Mouse (Mus musculus) MEL (cell line): ENCODE results near the gene Fam131c. TPM values are rescaled to one million over a fixed set of nuclear protein-coding genes. Genes with fewer than 3 reads are reported as not detected.
A peak's percentile ranks its signal among the peaks of the same experiment; 100 is the strongest.

Experiments used
- DNase-seq: peaks from one replicate; pipeline ENCODE4 v3.0.0; 2011; ENCODE audit warnings: low read depth, low spot score
- H3K27ac ChIP-seq: 2 replicates; pipeline ENCODE4 v1.5.1; 2012; ENCODE audit warnings: low read depth, mild to moderate bottlenecking, control low read depth, low read length, moderate library complexity; ENCODE audit not compliant: control insufficient read depth
- H3K27me3 ChIP-seq, 2 experiments: fragments of 150-350 bp in 1 of 2; sonication (generic) in 1 of 2; 2 replicates each; pipeline ENCODE4 v1.6.1; 2012; ENCODE audit warnings: low read length in 2 of 2, mild to moderate bottlenecking in 2 of 2, improper control_type of control experiment in 1 of 2, moderate library complexity in 1 of 2; ENCODE audit not compliant: insufficient read depth in 2 of 2, control insufficient read depth in 1 of 2
- H3K36me3 ChIP-seq, 2 experiments: 2 replicates each; pipeline ENCODE4 v1.6.1; 2012 to 2014; ENCODE audit warnings: low read length in 2 of 2, improper control_type of control experiment in 1 of 2, inconsistent platforms in 1 of 2, mild to moderate bottlenecking in 1 of 2; ENCODE audit not compliant: insufficient read depth in 2 of 2, control insufficient read depth in 1 of 2
- H3K4me1 ChIP-seq, 2 experiments: fragments of 150-350 bp in 1 of 2; sonication (generic) in 1 of 2; 2 replicates each; pipeline ENCODE4 v1.6.1; 2012; ENCODE audit warnings: low read length in 2 of 2, improper control_type of control experiment in 1 of 2, mild to moderate bottlenecking in 1 of 2; ENCODE audit not compliant: insufficient read depth in 2 of 2, control insufficient read depth in 1 of 2
- H3K4me3 ChIP-seq, 2 experiments: fragments of 150-350 bp in 1 of 2; sonication (generic) in 1 of 2; 2 replicates each; pipeline ENCODE4 v1.5.1; 2012; ENCODE audit warnings: low read depth in 2 of 2, low read length in 2 of 2, mild to moderate bottlenecking in 2 of 2, moderate library complexity in 2 of 2, control low read depth in 1 of 2, improper control_type of control experiment in 1 of 2; ENCODE audit not compliant: control insufficient read depth in 1 of 2, insufficient read depth in 1 of 2
- H3K79me2 ChIP-seq: 2 replicates; pipeline ENCODE4 v1.6.1; 2012; ENCODE audit warnings: mild to moderate bottlenecking, low read length, moderate library complexity; ENCODE audit not compliant: control insufficient read depth, poor library complexity, insufficient read depth
- H3K9ac ChIP-seq: 2 replicates; pipeline ENCODE4 v1.6.1; 2012; ENCODE audit warnings: low read depth, mild to moderate bottlenecking, control low read depth, low read length, moderate library complexity; ENCODE audit not compliant: control insufficient read depth, poor library complexity, severe bottlenecking
- H3K9me3 ChIP-seq: fragments of 150-350 bp; sonication (generic); replicated peaks from 2 replicates; pipeline ENCODE4 v1.6.1; 2012; ENCODE audit warnings: mild to moderate bottlenecking, low read length, improper control_type of control experiment, moderate library complexity; ENCODE audit not compliant: insufficient read depth
- CHD1 ChIP-seq: IDR thresholded peaks from 2 replicates; pipeline ENCODE4 v1.6.1; 2012; ENCODE audit warnings: low read depth, mild to moderate bottlenecking, inconsistent platforms, low read length, improper control_type of control experiment
- CTCF ChIP-seq, 3 experiments: IDR thresholded peaks in 2 of 3; conservative IDR thresholded peaks in 1 of 3; 2 replicates each; pipeline ENCODE4 v1.5.1; 2011 to 2012; ENCODE audit warnings: low read length in 3 of 3, low read depth in 2 of 3, mild to moderate bottlenecking in 2 of 3, improper control_type of control experiment in 1 of 3, inconsistent platforms in 1 of 3, mixed read lengths in 1 of 3, moderate library complexity in 1 of 3; ENCODE audit not compliant: control insufficient read depth in 1 of 3, insufficient read depth in 1 of 3, poor library complexity in 1 of 3, severe bottlenecking in 1 of 3
- ETS1 ChIP-seq: IDR thresholded peaks from 2 replicates; pipeline ENCODE4 v1.6.1; 2012; ENCODE audit warnings: low read depth, mild to moderate bottlenecking, inconsistent platforms, low read length, improper control_type of control experiment, moderate library complexity
- JUND ChIP-seq: IDR thresholded peaks from 2 replicates; pipeline ENCODE4 v1.6.1; 2011; ENCODE audit warnings: low read depth, mild to moderate bottlenecking, improper control_type of control experiment, low read length
- MAX ChIP-seq: IDR thresholded peaks from 2 replicates; pipeline ENCODE4 v1.6.1; 2011; ENCODE audit warnings: low read length, improper control_type of control experiment
- MAZ ChIP-seq: IDR thresholded peaks from 2 replicates; pipeline ENCODE4 v1.6.1; 2012; ENCODE audit warnings: low read depth, mild to moderate bottlenecking, inconsistent platforms, low read length, improper control_type of control experiment
- MYC ChIP-seq: IDR thresholded peaks from 2 replicates; pipeline ENCODE4 v1.6.1; 2011; ENCODE audit warnings: low read depth, mild to moderate bottlenecking, low read length, improper control_type of control experiment, moderate library complexity
- POLR2AphosphoS5 ChIP-seq: IDR thresholded peaks from 2 replicates; pipeline ENCODE4 v1.6.1; 2012; ENCODE audit warnings: low read depth, borderline replicate concordance, mild to moderate bottlenecking, inconsistent platforms, low read length, moderate library complexity, mixed read lengths
- RAD21 ChIP-seq: IDR thresholded peaks from 2 replicates; pipeline ENCODE4 v1.6.1; 2011; ENCODE audit warnings: mild to moderate bottlenecking, low read depth, low read length, improper control_type of control experiment
- SMC3 ChIP-seq: IDR thresholded peaks from 2 replicates; pipeline ENCODE4 v1.6.1; 2011; ENCODE audit warnings: low read depth, low read length, improper control_type of control experiment
- TCF12 ChIP-seq: IDR thresholded peaks from 2 replicates; pipeline ENCODE4 v1.6.1; 2014; ENCODE audit warnings: low read depth, mild to moderate bottlenecking, inconsistent platforms, low read length, improper control_type of control experiment, moderate library complexity
- ZC3H11A ChIP-seq: IDR thresholded peaks from 2 replicates; pipeline ENCODE4 v1.6.1; 2012; ENCODE audit warnings: low read depth, mild to moderate bottlenecking, inconsistent platforms, low read length, improper control_type of control experiment
- ZKSCAN1 ChIP-seq: IDR thresholded peaks from 2 replicates; pipeline ENCODE4 v1.6.1; 2012; ENCODE audit warnings: low read depth, mild to moderate bottlenecking, inconsistent platforms, low read length, improper control_type of control experiment, moderate library complexity
- polyA plus RNA-seq, 2 experiments: library from polyadenylated mRNA; stranded (reverse) in 1 of 2; unstranded in 1 of 2; fragments of >175 nt in 1 of 2; fragments of >200 nt in 1 of 2; gene quantifications; 2 replicates each; pipeline versions ENCODE4 v1.2.1 to v1.2.4; 2012; ENCODE audit warnings: low replicate concordance in 2 of 2, low read depth in 1 of 2; ENCODE audit not compliant: insufficient read length in 2 of 2, insufficient read depth in 1 of 2, missing spikeins in 1 of 2
- total RNA-seq: library from RNA; depleted of rRNA; stranded (reverse); fragments of 300-350 nt; gene quantifications from 2 replicates; pipeline ENCODE4 v1.2.3, GENCODE M21; 2012

The Fam131c gene
- total and polyA plus RNA-seq, 3 experiments, result not detected

GRCm38 (mm10) chr4:141400171-141400570, 32.2 kb downstream of the Fam131c start:
- Histone ChIP-seq H3K79me2 (no peaks in the 10 kb centered on the region), H3K27me3 (peaks cover 0 to 3% of the 10 kb centered on the region in 2 experiments; a peak in 2 of 4 replicates), H3K36me3 (no peaks in the 10 kb centered on the region), H3K27ac (no peak overlapping the region), H3K4me3 (no peak overlapping the region), H3K9me3 (no peaks in the 10 kb centered on the region), H3K4me1 (no peaks in the 10 kb centered on the region), H3K9ac (no peak overlapping the region)
- TF ChIP-seq TCF12, result no peak
- TF ChIP-seq ETS1, result no peak
- no peak for TF ChIP-seq RAD21
- TF ChIP-seq POLR2AphosphoS5, result no peak
- TF ChIP-seq CHD1, result no peak
- TF ChIP-seq ZKSCAN1, result no peak
- no peak for DNase-seq

- Histone ChIP-seq H3K27me3 (no peaks in the 10 kb centered on the region), H3K4me1 (no peaks in the 10 kb centered on the region)
- TF ChIP-seq MAX (peak; percentile 55; the same call in 1 of the 2 replicates), RAD21 (peak; percentile 84), ZC3H11A (peak; percentile 80), SMC3 (peak; percentile 85), CHD1 (no peak), MAZ (no peak), CTCF (IDR thresholded peaks at IDR 0.05 in 2 of 3, conservative IDR thresholded peaks at IDR 0.05 in 1 of 3; ENCODE audit: control insufficient read depth in 1 of 3, insufficient read depth in 1 of 3, low read depth in 2 of 3, low read length in 3 of 3, poor library complexity in 1 of 3, severe bottlenecking in 1 of 3) (peak; percentile 80 to 86 (median 83)), MYC (0 out of 2 replicates have a peak, but pooled peaks have one; percentile 40)
Measured at GRCm38 (mm10) chr4:141404518-141405313, 36.7 kb downstream of the Fam131c start.

GRCm38 (mm10) chr4:141405314-141405622, 37.2 kb downstream of the Fam131c start:
- no peak overlapping the region for H3K9ac ChIP-seq
- H3K36me3 ChIP-seq, result no peaks in the 10 kb centered on the region
- H3K79me2 ChIP-seq, result no peaks in the 10 kb centered on the region
- no peak overlapping the region for H3K4me3 ChIP-seq
- H3K27me3 ChIP-seq, result no peaks in the 10 kb centered on the region
- no peaks in the 10 kb centered on the region for H3K4me1 ChIP-seq
- peak; percentile 82 for TF ChIP-seq ZKSCAN1
- TF ChIP-seq JUND, result no peak
- TF ChIP-seq, all 39 proteins: peak for 1
- Histone ChIP-seq H3K27ac (no peak overlapping the region), H3K9me3 (no peaks in the 10 kb centered on the region)
- DNase-seq, result no peak

More at GRCm38 (mm10) chr4:141404518-141405313, 36.7 kb downstream of the Fam131c start:
- Histone ChIP-seq H3K36me3 (no peaks in the 10 kb centered on the region), H3K9me3 (no peaks in the 10 kb centered on the region), H3K79me2 (no peaks in the 10 kb centered on the region), H3K4me3 (no peak overlapping the region), H3K27ac (no peak overlapping the region), H3K9ac (no peak overlapping the region)
- DNase-seq, result peak; percentile 80
